Mouse (Mus musculus) spleen, adult 2 months (tissue): ENCODE measurements around the gene Gm11037. TPM values are rescaled to one million over a fixed set of nuclear protein-coding genes. Genes with fewer than 3 reads are reported as not detected.

Experiments
- DNase-seq, 2 experiments: peaks; one replicate each; pipeline versions ENCODE4 v3.0.0 to v3.0.0-alpha.2; 2012 to 2021; ENCODE audit warnings: low spot score in 2 of 2, low read depth in 1 of 2
- H3K27ac ChIP-seq: fragments of 200-500 bp; 2 replicates; pipeline ENCODE4 v1.5.1; 2012; ENCODE audit warnings: low read length, inconsistent platforms; ENCODE audit not compliant: insufficient read depth
- H3K27me3 ChIP-seq: fragments of 200-500 bp; 2 replicates; pipeline ENCODE4 v1.6.1; 2012; ENCODE audit warnings: mild to moderate bottlenecking, moderate library complexity, low read length, inconsistent platforms; ENCODE audit not compliant: control insufficient read depth, insufficient read depth
- H3K36me3 ChIP-seq: fragments of 200-500 bp; 2 replicates; pipeline ENCODE4 v1.6.1; 2012; ENCODE audit warnings: mild to moderate bottlenecking, low read length, inconsistent platforms; ENCODE audit not compliant: control insufficient read depth, insufficient read depth
- H3K4me1 ChIP-seq: fragments of 200-500 bp; 2 replicates; pipeline ENCODE4 v1.6.1; 2011; ENCODE audit warnings: inconsistent platforms; ENCODE audit not compliant: control insufficient read depth, insufficient read depth, insufficient read length
- H3K4me3 ChIP-seq: fragments of 200-500 bp; 2 replicates; pipeline ENCODE4 v1.5.1; 2011; ENCODE audit warnings: mild to moderate bottlenecking, inconsistent platforms; ENCODE audit not compliant: insufficient read depth, insufficient read length; ENCODE audit errors: extremely low read depth
- CTCF ChIP-seq: fragments of 200-500 bp; IDR thresholded peaks from 2 replicates; pipeline ENCODE4 v1.5.1; 2011; ENCODE audit warnings: mild to moderate bottlenecking, inconsistent platforms; ENCODE audit not compliant: insufficient read depth, insufficient read length, insufficient replicate concordance; ENCODE audit errors: extremely low read depth
- POLR2A ChIP-seq: fragments of 200-500 bp; IDR thresholded peaks from 2 replicates; pipeline ENCODE4 v1.6.1; 2011; ENCODE audit warnings: low read depth, low read length, inconsistent platforms
- WGBS: fragments of 180-500 bp; shearing (Covaris S2); methylation state at CpG from one replicate; pipeline ENCODE4 v1.1.7; 2018; 5-methylcytosine and 5-hydroxymethylcytosine counted together
- polyA plus RNA-seq: library from polyadenylated mRNA; depleted of rRNA; stranded (reverse); fragments of >200 nt; gene quantifications from 2 replicates; pipeline ENCODE4 v1.2.3, GENCODE M21; 2012

Gene Gm11037
- polyA plus RNA-seq, 1 experiment, result not detected

GRCm38 (mm10) chr2:131170936-131171335 is 37.6 kb downstream of the Gm11037 start:
- Histone ChIP-seq H3K4me3 (no peak overlapping the region), H3K27ac (no peak overlapping the region), H3K4me1 (0 out of 2 replicates have a peak, but pooled peaks cover 3% of the 10 kb centered on the region), H3K36me3 (no peaks in the 10 kb centered on the region), H3K27me3 (peaks cover 7% of the 10 kb centered on the region)
- DNase-seq, result no peak
- TF ChIP-seq CTCF (no peak), POLR2A (no peak)
- WGBS, result 44% methylated on average over 9 of the region's 9 CpGs

GRCm38 (mm10) chr2:131171401-131172104 is 38.3 kb downstream of the Gm11037 start:
- 12% methylated on average over 43 of the region's 43 CpGs for WGBS
- Histone ChIP-seq H3K27me3 (peaks cover 7% of the 10 kb centered on the region), H3K36me3 (no peaks in the 10 kb centered on the region), H3K4me3 (peak overlapping the region; percentile 12; the same call in 1 of the 2 replicates), H3K4me1 (0 out of 2 replicates have a peak, but pooled peaks cover 3% of the 10 kb centered on the region), H3K27ac (no peak overlapping the region)
- no peak for TF ChIP-seq POLR2A
- TF ChIP-seq CTCF, result no peak
- peak in 1 of 2 experiments; percentile 58 for DNase-seq

- Histone ChIP-seq H3K4me3 (no peak overlapping the region), H3K4me1 (0 out of 2 replicates have a peak, but pooled peaks cover 3% of the 10 kb centered on the region), H3K27me3 (peaks cover 7% of the 10 kb centered on the region), H3K27ac (no peak overlapping the region), H3K36me3 (no peaks in the 10 kb centered on the region)
- DNase-seq, result no peak
- WGBS, result 76% methylated on average over 9 of the region's 9 CpGs
- TF ChIP-seq POLR2A, result no peak
- no peak for TF ChIP-seq CTCF
These were observed 39.0 kb downstream of the Gm11037 start for GRCm38 (mm10) chr2:131172322-131172721.

- peak; percentile 48 to 71 for DNase-seq
- peaks cover 12% of the 10 kb centered on the region for H3K4me1 ChIP-seq
- H3K36me3 ChIP-seq, result no peaks in the 10 kb centered on the region
- TF ChIP-seq POLR2A (no peak), CTCF (no peak)
- H3K27ac ChIP-seq, result no peak overlapping the region
- H3K4me3 ChIP-seq, result peak overlapping the region; percentile 39; the same call in 1 of the 2 replicates
- H3K27me3 ChIP-seq, result peaks cover 7% of the 10 kb centered on the region
- 8% methylated on average over 11 of the region's 11 CpGs for WGBS
These were observed 41.4 kb downstream of the Gm11037 start for GRCm38 (mm10) chr2:131174700-131175099.

GRCm38 (mm10) chr2:131175286-131175944 is 42.1 kb downstream of the Gm11037 start:
- H3K27ac ChIP-seq, result no peak overlapping the region
- 83% methylated on average over 3 of the region's 3 CpGs for WGBS
- peaks cover 12% of the 10 kb centered on the region for H3K4me1 ChIP-seq
- no peak for DNase-seq
- peaks cover 7% of the 10 kb centered on the region for H3K27me3 ChIP-seq
- no peaks in the 10 kb centered on the region for H3K36me3 ChIP-seq
- TF ChIP-seq POLR2A, result no peak
- TF ChIP-seq CTCF, result no peak
- H3K4me3 ChIP-seq, result no peak overlapping the region

GRCm38 (mm10) chr2:131175945-131176309 is 42.6 kb downstream of the Gm11037 start:
- no peak overlapping the region for H3K4me3 ChIP-seq
- no peaks in the 10 kb centered on the region for H3K36me3 ChIP-seq
- peaks cover 12% of the 10 kb centered on the region for H3K4me1 ChIP-seq
- DNase-seq, result no peak
- WGBS, result 97% methylated on average over 1 of the region's 1 CpGs
- H3K27ac ChIP-seq, result no peak overlapping the region
- peaks cover 7% of the 10 kb centered on the region for H3K27me3 ChIP-seq
- TF ChIP-seq CTCF (no peak), POLR2A (no peak)
